Mouse (Mus musculus) testis, adult 2 months (tissue): ENCODE data around the gene 1700028K03Rik. TPM values are rescaled to one million over a fixed set of nuclear protein-coding genes. Genes with fewer than 3 reads are reported as not detected.

Experiments used
- H3K27ac ChIP-seq: fragments of 200-500 bp; 2 replicates; pipeline ENCODE4 v1.5.1; 2012; ENCODE audit warnings: low read depth, low read length; ENCODE audit not compliant: control insufficient read depth, insufficient read depth
- H3K27me3 ChIP-seq: fragments of 200-500 bp; 2 replicates; pipeline ENCODE4 v1.6.1; 2012; ENCODE audit warnings: mild to moderate bottlenecking, low read length, moderate library complexity; ENCODE audit not compliant: control insufficient read depth, insufficient read depth
- H3K36me3 ChIP-seq: fragments of 200-500 bp; 2 replicates; pipeline ENCODE4 v1.6.1; 2012; ENCODE audit warnings: mild to moderate bottlenecking, low read length; ENCODE audit not compliant: control insufficient read depth, insufficient read depth
- H3K4me1 ChIP-seq: fragments of 200-500 bp; 2 replicates; pipeline ENCODE4 v1.6.1; 2012; ENCODE audit warnings: low read length; ENCODE audit not compliant: control insufficient read depth, insufficient read depth
- H3K4me3 ChIP-seq: fragments of 200-500 bp; 2 replicates; pipeline ENCODE4 v1.5.1; 2012; ENCODE audit warnings: low read depth, mild to moderate bottlenecking, low read length, moderate library complexity, mixed read lengths; ENCODE audit not compliant: control insufficient read depth
- CTCF ChIP-seq: fragments of 200-500 bp; IDR thresholded peaks from 2 replicates; pipeline ENCODE4 v1.5.1; 2012; ENCODE audit warnings: low read depth, mild to moderate bottlenecking, inconsistent platforms, low read length, moderate library complexity; ENCODE audit not compliant: control insufficient read depth, insufficient read depth, insufficient replicate concordance
- POLR2A ChIP-seq: fragments of 200-500 bp; IDR thresholded peaks from 2 replicates; pipeline ENCODE4 v1.6.1; 2012; ENCODE audit warnings: low read depth, mild to moderate bottlenecking, inconsistent platforms, low read length, moderate library complexity; ENCODE audit not compliant: control insufficient read depth
- polyA plus RNA-seq: library from polyadenylated mRNA; depleted of rRNA; stranded (reverse); fragments of >200 nt; gene quantifications from 2 replicates; pipeline ENCODE4 v1.2.3, GENCODE M21; 2012

The 1700028K03Rik gene
- polyA plus RNA-seq, 1 experiment = 14.4 TPM

DNA sequence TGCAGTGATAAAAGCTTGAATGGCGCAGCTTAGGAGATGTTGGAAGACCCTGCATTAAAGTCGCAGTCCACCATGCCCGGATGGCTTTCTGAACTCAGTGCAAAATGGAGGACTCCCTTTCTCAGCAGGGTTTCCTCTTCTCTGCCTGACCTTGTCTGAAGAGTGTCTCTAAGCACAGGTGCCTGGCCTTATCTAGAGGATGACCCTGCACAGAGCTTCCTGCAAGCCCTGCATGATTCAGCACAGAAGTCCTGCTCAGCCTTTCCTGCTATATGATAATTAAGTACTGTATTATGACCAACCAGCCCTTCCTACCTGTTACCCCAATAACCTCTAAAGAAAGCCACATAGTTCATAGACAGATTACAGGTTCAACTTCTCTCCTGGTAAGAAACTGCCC lies 19.1 kb upstream of the 1700028K03Rik start:
- Histone ChIP-seq H3K27me3 (no peaks in the 10 kb centered on the region), H3K27ac (no peak overlapping the region), H3K4me3 (no peak overlapping the region), H3K36me3 (no peaks in the 10 kb centered on the region), H3K4me1 (no peaks in the 10 kb centered on the region)
- TF ChIP-seq POLR2A (no peak), CTCF (no peak)

DNA sequence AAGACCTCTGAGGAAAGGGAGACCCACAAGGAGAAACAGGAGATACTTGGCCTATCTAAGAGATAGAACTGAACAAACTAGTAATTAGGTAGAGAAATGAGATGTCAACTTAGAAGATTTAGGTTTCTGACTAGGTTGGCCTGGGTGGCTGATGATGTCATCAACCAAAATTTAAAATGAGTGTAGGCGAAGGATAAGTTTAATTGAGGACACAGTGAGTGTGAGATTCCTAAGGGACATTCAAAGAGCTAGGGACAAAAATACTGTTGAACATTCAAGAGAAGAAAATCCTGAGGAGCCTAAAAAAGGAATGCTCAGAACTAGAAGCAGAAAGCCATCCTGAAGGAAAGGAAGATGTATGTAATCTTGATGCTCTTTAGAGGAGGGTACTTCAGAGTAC lies 18.4 kb upstream of the 1700028K03Rik start:
- TF ChIP-seq CTCF (no peak), POLR2A (no peak)
- H3K4me3 ChIP-seq = no peak overlapping the region
- no peaks in the 10 kb centered on the region for H3K27me3 ChIP-seq
- H3K36me3 ChIP-seq = no peaks in the 10 kb centered on the region
- no peak overlapping the region for H3K27ac ChIP-seq
- H3K4me1 ChIP-seq = no peaks in the 10 kb centered on the region

DNA sequence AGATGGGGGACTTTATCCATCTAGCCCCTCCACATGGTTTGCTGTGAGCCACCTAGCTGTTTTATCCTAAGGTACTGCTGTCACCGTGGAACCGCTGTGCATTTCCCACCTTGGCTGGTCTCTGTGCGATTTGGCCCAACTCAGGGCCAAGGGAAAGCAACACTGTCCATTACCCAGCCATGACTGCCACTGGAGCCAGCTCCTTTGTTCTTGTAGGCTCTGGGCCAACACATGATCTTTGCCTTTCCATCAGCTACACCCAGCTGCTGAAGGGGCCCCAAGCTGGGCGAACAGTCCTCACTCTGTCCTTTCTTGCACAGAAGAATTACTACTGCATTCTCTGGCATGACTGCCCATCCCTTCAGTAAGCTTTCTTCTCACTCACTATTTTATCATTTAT lies 15.9 kb upstream of the 1700028K03Rik start:
- H3K36me3 ChIP-seq = no peaks in the 10 kb centered on the region
- H3K27me3 ChIP-seq = no peaks in the 10 kb centered on the region
- H3K4me3 ChIP-seq = no peak overlapping the region
- TF ChIP-seq CTCF (no peak), POLR2A (no peak)
- H3K4me1 ChIP-seq = no peaks in the 10 kb centered on the region; the same call in 1 of the 2 replicates
- no peak overlapping the region for H3K27ac ChIP-seq

GRCm38 (mm10) chr5:107521386-107521785 lies 13.1 kb upstream of the 1700028K03Rik start:
- Histone ChIP-seq H3K4me1 (no peaks in the 10 kb centered on the region; the same call in 1 of the 2 replicates), H3K27ac (no peak overlapping the region), H3K4me3 (no peak overlapping the region), H3K36me3 (no peaks in the 10 kb centered on the region), H3K27me3 (no peaks in the 10 kb centered on the region)
- TF ChIP-seq POLR2A = no peak
- no peak for TF ChIP-seq CTCF

DNA sequence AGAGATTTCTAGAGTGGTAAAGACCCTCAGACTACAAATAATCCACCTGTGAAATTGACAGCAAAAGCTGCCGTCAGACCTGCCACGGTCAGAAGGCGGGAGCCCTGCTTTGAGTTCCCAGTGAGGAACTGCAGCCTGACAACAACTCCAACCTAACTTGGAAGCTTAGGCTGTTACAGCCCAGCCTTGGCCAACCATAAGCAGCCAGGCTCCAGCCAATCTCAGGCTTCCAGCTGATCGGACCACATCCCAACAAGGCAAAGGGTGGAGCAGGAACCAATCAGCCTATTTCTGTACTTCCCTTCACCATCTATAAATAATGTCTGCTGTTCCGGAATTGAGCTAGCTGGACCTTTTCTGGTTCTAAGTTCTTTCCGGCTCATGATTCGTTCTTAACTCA lies 12.6 kb upstream of the 1700028K03Rik start:
- H3K4me1 ChIP-seq = no peaks in the 10 kb centered on the region; the same call in 1 of the 2 replicates
- no peak overlapping the region for H3K4me3 ChIP-seq
- no peaks in the 10 kb centered on the region for H3K27me3 ChIP-seq
- TF ChIP-seq POLR2A (no peak), CTCF (no peak)
- H3K36me3 ChIP-seq = no peaks in the 10 kb centered on the region
- no peak overlapping the region for H3K27ac ChIP-seq

GRCm38 (mm10) chr5:107524281-107524680 lies 10.2 kb upstream of the 1700028K03Rik start:
- H3K27me3 ChIP-seq = no peaks in the 10 kb centered on the region
- no peaks in the 10 kb centered on the region; the same call in 1 of the 2 replicates for H3K4me1 ChIP-seq
- H3K27ac ChIP-seq = no peak overlapping the region
- H3K4me3 ChIP-seq = no peak overlapping the region
- TF ChIP-seq CTCF (no peak), POLR2A (no peak)
- no peaks in the 10 kb centered on the region for H3K36me3 ChIP-seq

GRCm38 (mm10) chr5:107528856-107529255 lies 5.7 kb upstream of the 1700028K03Rik start:
- TF ChIP-seq CTCF (no peak), POLR2A (no peak)

DNA sequence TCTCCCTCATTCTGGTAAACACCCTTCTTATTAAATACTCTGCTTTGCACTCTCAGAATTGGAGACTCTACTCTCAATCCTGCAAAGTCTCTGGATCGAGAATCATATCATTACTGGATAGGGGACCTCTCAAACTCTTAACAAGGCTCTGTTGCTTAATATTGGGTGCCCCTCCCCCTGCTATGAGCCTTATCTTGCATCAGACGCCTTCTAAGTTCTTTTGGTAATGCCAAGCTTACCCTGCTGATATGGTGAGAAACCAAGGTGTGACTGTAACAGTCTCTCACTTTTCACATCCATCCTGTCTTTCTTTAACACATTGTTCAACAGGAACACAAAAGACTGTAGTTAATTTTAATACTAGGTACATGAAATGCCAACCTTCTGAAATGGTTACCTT lies 919 bp upstream of the 1700028K03Rik start:
- TF ChIP-seq POLR2A = no peak
- TF ChIP-seq CTCF = no peak
- H3K27me3 ChIP-seq = no peaks in the 10 kb centered on the region

More at GRCm38 (mm10) chr5:107528856-107529255, 5.7 kb upstream of the 1700028K03Rik start:
- H3K4me3 ChIP-seq = no peak overlapping the region
- no peaks in the 10 kb centered on the region for H3K36me3 ChIP-seq
- no peaks in the 10 kb centered on the region for H3K4me1 ChIP-seq
- no peak overlapping the region for H3K27ac ChIP-seq
- H3K27me3 ChIP-seq = no peaks in the 10 kb centered on the region

More for the DNA sequence above, 919 bp upstream of the 1700028K03Rik start:
- H3K4me3 ChIP-seq = no peak overlapping the region
- H3K4me1 ChIP-seq = peaks cover 2% of the 10 kb centered on the region
- H3K27ac ChIP-seq = no peak overlapping the region
- no peaks in the 10 kb centered on the region for H3K36me3 ChIP-seq
